Mouse (Mus musculus) brain, embryonic 14.5 days (tissue): ENCODE data around the gene Gm14139. TPM values are rescaled to one million over a fixed set of nuclear protein-coding genes. Genes with fewer than 3 reads are reported as not detected.
"Not testable (repeated sequence)": the region's sequence is repeated elsewhere in the genome, so short reads cannot be mapped to it uniquely, and the experiment has no call there.

ENCODE experiments used
- DNase-seq: peaks from one replicate; pipeline ENCODE4 v3.0.0-alpha.2; 2011; ENCODE audit warnings: low read depth
- CTCF ChIP-seq: fragments of 200-500 bp; IDR thresholded peaks from 2 replicates; pipeline ENCODE4 v1.5.1; 2012; ENCODE audit warnings: inconsistent platforms, mild to moderate bottlenecking, moderate library complexity, borderline replicate concordance; ENCODE audit not compliant: insufficient read depth, insufficient read length; ENCODE audit errors: extremely low read depth
- POLR2A ChIP-seq: fragments of 200-500 bp; IDR thresholded peaks from 2 replicates; pipeline ENCODE4 v1.6.1; 2012; ENCODE audit warnings: mild to moderate bottlenecking, inconsistent platforms, borderline replicate concordance; ENCODE audit not compliant: poor library complexity, insufficient read depth, insufficient read length, severe bottlenecking; ENCODE audit errors: extremely low read depth
- polyA plus RNA-seq: library from polyadenylated mRNA; depleted of rRNA; stranded (reverse); fragments of >200 nt; gene quantifications from 2 replicates; pipeline ENCODE4 v1.2.3, GENCODE M21; 2012; rRNA removed

The Gm14139 gene
- polyA plus RNA-seq = not detected in 2 replicates

DNA sequence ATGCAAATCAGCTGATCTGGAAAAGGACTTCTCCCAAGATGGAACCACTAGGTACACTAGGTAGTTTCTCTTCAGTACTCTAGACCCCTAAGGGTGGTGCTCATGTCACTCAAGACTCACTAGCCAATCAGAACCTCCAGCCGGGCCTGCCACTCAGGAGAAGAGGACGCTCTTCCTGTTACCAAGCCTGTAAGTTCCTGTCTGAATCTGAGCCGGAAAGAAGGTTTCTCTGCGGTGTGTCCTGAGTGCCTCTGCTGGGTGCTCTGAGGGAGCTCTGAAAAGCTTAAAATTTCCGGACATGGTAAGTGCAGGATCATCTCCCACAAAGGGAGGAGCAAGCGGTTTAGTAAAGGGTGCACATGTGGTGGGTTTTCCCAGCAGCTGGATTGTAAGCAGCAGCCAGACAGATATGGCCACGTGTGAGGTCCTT is at the start of gene Gm14139:
Gene Gm14139, plus strand, starts transcription at position 186 of the 430 bp plus-strand sequence.
- DNase-seq = not testable (repeated sequence)

DNA sequence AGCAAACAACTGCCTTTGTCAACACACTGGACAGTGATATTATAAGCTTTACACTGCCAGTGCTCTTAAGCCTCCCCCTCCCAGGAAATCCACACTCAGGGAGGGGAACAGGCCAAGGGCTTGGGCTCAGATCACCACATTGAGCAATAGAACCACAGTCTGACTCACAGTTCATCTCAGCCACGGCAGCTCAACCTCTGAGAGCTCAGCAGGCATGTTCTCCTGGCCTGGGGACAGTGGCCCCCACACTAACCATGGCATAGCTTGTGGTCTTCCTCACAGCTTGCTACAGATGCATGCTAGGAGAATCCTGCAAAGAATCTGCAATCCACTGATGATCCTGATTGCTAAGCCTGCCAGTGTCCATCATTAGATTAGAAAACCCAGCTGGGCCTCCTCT is 49.6 kb upstream of the Gm14139 start:
- not testable (repeated sequence) for DNase-seq

DNA sequence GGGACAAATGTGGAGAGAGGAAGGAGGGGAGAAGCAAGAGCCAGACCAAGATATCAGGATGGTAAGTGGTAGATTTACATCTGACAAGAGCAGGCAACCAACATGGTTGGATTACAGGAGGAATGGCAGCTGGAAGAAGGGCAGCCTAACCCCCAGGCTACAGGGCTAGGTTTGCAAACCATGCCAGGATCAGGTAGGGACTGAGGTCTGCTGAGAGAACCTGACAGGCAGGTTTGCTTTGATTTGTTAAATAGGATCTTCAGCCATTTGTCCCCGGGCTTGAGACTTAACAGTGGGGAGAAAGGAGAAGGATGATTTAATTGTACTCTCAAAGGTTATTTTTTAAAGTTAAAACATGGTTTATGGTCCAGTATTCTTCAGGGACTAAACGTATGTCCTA is 48.8 kb upstream of the Gm14139 start:
- DNase-seq = no peak
- TF ChIP-seq POLR2A (no peak), CTCF (no peak)

- DNase-seq = peak; percentile 99
- TF ChIP-seq CTCF (no peak), POLR2A (0 out of 2 replicates have a peak, but pooled peaks have one; percentile 15)
Measured at GRCm38 (mm10) chr2:150136435-150136897, 45.1 kb upstream of the Gm14139 start, which contains the start of gene Zfp120. Zfp120 (minus strand) TSS chr2:150136708.

DNA sequence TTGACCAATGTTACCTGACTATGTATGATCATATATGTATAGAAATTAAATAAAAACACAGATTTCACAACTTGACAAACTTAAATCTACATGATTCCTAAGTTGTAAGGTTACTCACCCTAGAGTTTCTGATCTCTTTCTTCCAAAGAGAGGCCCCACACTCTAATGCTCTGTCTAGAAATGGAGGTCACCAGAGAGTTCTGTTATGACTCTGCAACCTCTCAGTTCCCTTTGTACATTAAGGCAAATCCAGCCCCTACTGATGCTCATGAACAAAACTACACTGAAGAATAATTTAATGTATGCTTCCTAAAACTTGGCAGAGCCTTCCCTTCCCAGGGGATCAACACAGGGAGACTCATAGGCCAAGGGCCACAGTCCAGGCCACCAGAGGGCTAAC is 14.9 kb upstream of the Gm14139 start:
- TF ChIP-seq POLR2A = no peak
- TF ChIP-seq CTCF = no peak

DNA sequence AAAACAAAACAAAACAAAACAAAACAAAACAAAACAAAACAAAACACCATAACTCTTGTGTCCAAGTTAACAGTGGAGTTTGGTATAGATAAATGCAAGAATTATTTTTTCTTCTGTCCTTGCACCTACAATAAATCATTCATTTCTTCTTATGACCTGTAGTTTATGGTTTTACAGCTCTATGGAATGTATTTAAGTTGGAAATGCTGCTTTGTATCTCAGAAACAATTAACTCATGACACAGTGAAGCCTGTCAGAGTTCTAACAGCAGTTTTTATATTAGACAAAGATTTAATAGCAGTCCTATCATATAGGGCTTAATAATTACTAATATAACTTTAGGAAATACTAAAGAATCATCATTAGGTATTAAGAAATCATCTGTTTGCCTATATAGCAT is 7.7 kb upstream of the Gm14139 start:
- no peak for DNase-seq
- TF ChIP-seq CTCF (no peak), POLR2A (no peak)

More for the DNA sequence above, 14.9 kb upstream of the Gm14139 start:
- no peak for DNase-seq

DNA sequence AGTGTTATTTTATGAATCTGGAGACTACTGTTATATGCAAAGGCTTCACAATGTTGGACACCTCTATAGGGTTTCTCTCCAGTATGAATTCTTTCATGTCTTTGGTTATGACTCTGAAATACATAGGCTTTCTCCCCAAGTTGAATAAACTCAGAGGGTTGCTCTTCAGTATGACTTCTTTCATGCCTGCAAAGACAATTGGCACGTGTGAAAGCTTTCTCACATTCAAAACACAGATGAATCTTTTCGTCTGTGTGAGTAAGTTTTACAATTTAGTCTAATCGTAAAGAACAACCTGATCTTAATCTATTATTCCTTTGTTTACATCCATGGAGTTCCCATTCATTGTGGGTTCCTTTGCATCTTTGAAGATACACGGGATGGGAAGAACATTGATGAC is 2.0 kb upstream of the Gm14139 start, which contains the start of gene Gm10770:
Gene Gm10770, minus strand, starts transcription at position 101 of the 400 bp plus-strand sequence.
- not testable (repeated sequence) for DNase-seq

DNA sequence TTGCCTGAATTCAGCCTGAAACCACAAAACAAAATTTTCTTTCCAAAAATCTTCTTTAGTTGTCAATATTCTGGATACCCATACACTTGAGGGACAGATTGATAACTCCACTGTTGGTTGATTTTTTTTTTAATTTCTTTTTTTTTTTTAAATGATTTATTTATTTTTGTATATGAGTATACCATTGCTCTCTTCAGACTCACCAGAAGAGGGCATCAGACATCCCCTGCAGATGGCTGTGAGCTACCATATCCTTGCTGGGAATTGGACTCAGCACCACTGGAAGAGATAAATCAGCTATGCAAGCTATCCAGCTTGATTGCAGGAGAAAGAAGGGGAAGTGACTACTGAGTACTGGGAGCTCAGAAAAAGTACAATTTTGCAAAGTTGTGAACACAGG is 509 bp upstream of the Gm14139 start:
- DNase-seq = not testable (repeated sequence)

GRCm38 (mm10) chr2:150217600-150218362 is 36.2 kb downstream of the Gm14139 start, which contains the start of gene Zfp937:
Zfp937 (plus strand) TSS chr2:150218073.
- peak; percentile 76 for DNase-seq

- not testable (repeated sequence) for DNase-seq
Measured at GRCm38 (mm10) chr2:150218363-150218725, 36.8 kb downstream of the Gm14139 start.

GRCm38 (mm10) chr2:150223263-150223662 is 41.7 kb downstream of the Gm14139 start:
- DNase-seq = not testable (repeated sequence)

Other genes starting within 250 kb of the Gm14139 start
- gene Zfp120, start 45.0 kb upstream of the Gm14139 start, polyA plus RNA-seq = 2.4 and 4.2 TPM in 2 replicates
- gene Gm10770, start 2.1 kb upstream of the Gm14139 start, polyA plus RNA-seq = not detected in 2 replicates
- 2.2 and 3.5 TPM in 2 replicates for gene Zfp937, start 36.3 kb downstream of the Gm14139 start, polyA plus RNA-seq
- gene Gm21994, start 73.8 kb downstream of the Gm14139 start, polyA plus RNA-seq = 0.88 and 0.90 TPM in 2 replicates
- gene Gm14124, start 75.8 kb downstream of the Gm14139 start, polyA plus RNA-seq = 0.05 TPM in 1 of 2 replicates, not detected in the other
- gene Gm10130, start 141.9 kb downstream of the Gm14139 start, polyA plus RNA-seq = not detected in 2 replicates
- gene 3300002I08Rik, start 181.0 kb downstream of the Gm14139 start, polyA plus RNA-seq = 4.4 and 5.2 TPM in 2 replicates